Mouse (Mus musculus): ENCODE data around the gene Zfp992.
"Not testable (repeated sequence)": the region's sequence is repeated elsewhere in the genome, so short reads cannot be mapped to it uniquely, and the experiment has no call there.

Zfp992 gene

GRCm38 (mm10) chr4:146516474-146516873 lies 67.7 kb downstream of the Zfp992 start:
- no peak for DNase-seq (ENCODE audit: extremely low read depth, low read depth, low spot score)

- DNase-seq (ENCODE audit: extremely low read depth, low read depth, low spot score): not testable (repeated sequence)
Measured at GRCm38 (mm10) chr4:146517150-146517549, 68.3 kb downstream of the Zfp992 start.
